26 mouse cellular contexts compared by ENCODE assay signal in the genomic region with DNA sequence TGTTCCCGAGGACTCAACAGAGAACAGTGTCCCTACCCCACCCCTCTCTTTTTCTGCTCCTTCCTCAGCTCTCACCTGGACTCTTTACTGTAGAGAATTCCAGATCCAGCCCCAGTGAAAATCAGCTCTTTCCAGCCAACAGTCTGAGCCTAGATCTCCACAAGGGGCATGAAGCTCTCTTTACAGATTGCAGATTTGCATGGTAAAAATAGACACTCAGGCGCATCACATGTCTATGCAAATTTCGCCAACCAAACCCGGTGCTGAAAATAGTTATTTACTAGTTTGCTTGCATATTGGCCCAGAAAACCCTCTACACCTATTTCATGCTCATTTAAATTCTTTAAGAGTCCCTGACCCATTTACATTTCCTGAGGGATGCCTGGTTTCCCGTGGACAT.
DNase-seq lines count a peak whose midpoint lies in the region; ATAC-seq and TF ChIP-seq lines count a peak whose summit lies in the region.
"Had no signal": no experiment of that assay in that cellular context is flagged by ENCODE, and none has a peak within 500 bp of the region (broad histone marks: within the 10 kb centered on the region; RNA-seq: fewer than 3 reads in every experiment).

No protein-coding gene starts in this region.

- ATAC-seq in inflammation-experienced regulatory T-cells, adult 6 months, result peak; percentile 39
- ATAC-seq: hindbrain, postnatal 0 days had no signal

- H3K27ac ChIP-seq in layer of hippocampus, adult 2 months, result no peak overlapping the region
- H3K27ac ChIP-seq: embryonic facial prominence, embryonic 10.5 days; forebrain, embryonic 10.5 days; heart, embryonic 13.5 days; hindbrain, postnatal 0 days; kidney, embryonic 15.5 days; limb, embryonic 15.5 days; liver, embryonic 14.5 days; neural tube, embryonic 12.5 days had no signal

- DNase-seq in cerebellum, adult 9-10 months, result peak; percentile 46
- no peak for DNase-seq in cerebellum, adult 11 months
- no peak for DNase-seq in layer of hippocampus, adult 2 months (ENCODE audit: low spot score in 2 of 2)
- no peak for DNase-seq in layer of hippocampus, postnatal 25 days (ENCODE audit: extremely low spot score in 1 of 2, low spot score in 1 of 2)
- DNase-seq in B cell, adult 2 months, result peak; percentile 73 to 74
- no peak for DNase-seq in MN1 (ENCODE audit: low spot score)
- DNase-seq: gastrocnemius, postnatal 10 days; heart, adult 18-20 months; heart, postnatal 14 days; kidney, adult 11 months; kidney, postnatal 36 days; lung, embryonic 14.5 days; lung, postnatal 36 days; midbrain, embryonic 14.5 days; retina, postnatal 1 day; thymus, postnatal 14 days had no signal

- no peak overlapping the region for H3K4me3 ChIP-seq in layer of hippocampus, adult 2 months
- H3K4me3 ChIP-seq: embryonic facial prominence, embryonic 10.5 days; forebrain, embryonic 10.5 days; heart, embryonic 13.5 days; kidney, embryonic 15.5 days; limb, embryonic 15.5 days; megakaryocyte, embryonic 14.5 days; neural tube, embryonic 12.5 days had no signal

- peak; percentile 36 for TF ChIP-seq CTCF in layer of hippocampus, adult 2 months (conservative IDR thresholded peaks at IDR 0.05)

Comparison
In these comparisons a context has a peak if more than half of its experiments do, and no peak if none do; other contexts are left out.
1. DNase-seq: peak in cerebellum, adult 9-10 months (single experiment) and B cell, adult 2 months (2 of 2); none in cerebellum, adult 11 months (single experiment), layer of hippocampus, adult 2 months (0 of 2), layer of hippocampus, postnatal 25 days (0 of 2) and MN1 (single experiment).